Mouse (Mus musculus): ENCODE measurements around the gene Sh2d3c. TPM values are rescaled to one million over a fixed set of nuclear protein-coding genes. Genes with fewer than 3 reads are reported as not detected.

Gene Sh2d3c
- polyA plus RNA-seq, 1 experiment from 2014 or later: 27.6 TPM

GRCm38 (mm10) chr2:32683701-32684100 is 37.2 kb upstream of the Sh2d3c start:
- H3K9ac ChIP-seq: no peak overlapping the region
- no peaks in the 10 kb centered on the region for H3K9me3 ChIP-seq (replicated peaks)
- no peak overlapping the region for H3K27ac ChIP-seq (replicated peaks)
- no peaks in the 10 kb centered on the region for H3K27me3 ChIP-seq
- peaks cover 27% of the 10 kb centered on the region for H3K4me1 ChIP-seq
- H3K36me3 ChIP-seq: peaks cover 64% of the 10 kb centered on the region
- no peak overlapping the region for H3K4me2 ChIP-seq (replicated peaks)
- WGBS: 91% methylated on average over 10 of the region's 10 CpGs
- no peak for ATAC-seq (ENCODE audit: insufficient number of reproducible peaks, low FRiP score, low TSS enrichment, low read depth)
- no peak overlapping the region for H3K4me3 ChIP-seq (replicated peaks)

- 88% methylated on average over 15 of the region's 15 CpGs for WGBS
- Histone ChIP-seq H3K9ac (no peak overlapping the region), H3K27ac (replicated peaks) (no peak overlapping the region), H3K4me3 (replicated peaks) (no peak overlapping the region), H3K4me1 (peaks cover 30% of the 10 kb centered on the region), H3K4me2 (replicated peaks) (no peak overlapping the region), H3K36me3 (peaks cover 59% of the 10 kb centered on the region), H3K9me3 (replicated peaks) (no peaks in the 10 kb centered on the region), H3K27me3 (no peaks in the 10 kb centered on the region)
- no peak for ATAC-seq (ENCODE audit: insufficient number of reproducible peaks, low FRiP score, low TSS enrichment, low read depth)
Observed at GRCm38 (mm10) chr2:32684681-32685428, 36.0 kb upstream of the Sh2d3c start.

DNA sequence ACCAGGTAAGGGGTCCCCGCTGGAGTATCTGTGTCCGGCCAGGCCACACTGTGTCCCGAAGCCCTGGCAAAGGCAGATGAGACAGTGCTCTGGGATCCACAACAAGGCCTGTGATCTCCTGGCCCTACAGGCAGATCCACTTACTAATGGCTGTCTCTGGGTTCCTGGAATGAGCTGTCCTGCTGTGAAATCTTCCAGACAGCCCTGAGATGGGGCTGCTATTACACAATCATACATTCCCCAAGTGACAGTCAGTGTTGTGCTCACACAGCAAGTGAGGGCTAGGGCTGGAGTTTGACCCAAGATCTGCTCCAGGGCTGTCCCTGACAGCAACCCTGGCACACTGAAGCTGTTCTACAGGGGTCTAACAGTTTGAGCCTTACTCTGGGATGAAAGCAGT is 35.0 kb upstream of the Sh2d3c start:
- Histone ChIP-seq H3K4me1 (peaks cover 20% of the 10 kb centered on the region), H3K4me2 (replicated peaks) (no peak overlapping the region), H3K9ac (no peak overlapping the region), H3K27me3 (no peaks in the 10 kb centered on the region), H3K36me3 (peaks cover 59% of the 10 kb centered on the region), H3K4me3 (replicated peaks) (no peak overlapping the region), H3K9me3 (replicated peaks) (no peaks in the 10 kb centered on the region), H3K27ac (replicated peaks) (no peak overlapping the region)
- 84% methylated on average over 3 of the region's 3 CpGs for WGBS
- no peak for ATAC-seq (ENCODE audit: insufficient number of reproducible peaks, low FRiP score, low TSS enrichment, low read depth)

GRCm38 (mm10) chr2:32686640-32687039 is 34.2 kb upstream of the Sh2d3c start:
- H3K27ac ChIP-seq (replicated peaks): no peak overlapping the region
- H3K9me3 ChIP-seq (replicated peaks): no peaks in the 10 kb centered on the region
- 93% methylated on average over 6 of the region's 6 CpGs for WGBS
- no peak overlapping the region for H3K4me3 ChIP-seq (replicated peaks)
- no peaks in the 10 kb centered on the region for H3K27me3 ChIP-seq
- H3K36me3 ChIP-seq: peaks cover 61% of the 10 kb centered on the region
- H3K4me1 ChIP-seq: peaks cover 14% of the 10 kb centered on the region
- no peak for ATAC-seq (ENCODE audit: insufficient number of reproducible peaks, low FRiP score, low TSS enrichment, low read depth)
- no peak overlapping the region for H3K4me2 ChIP-seq (replicated peaks)
- no peak overlapping the region for H3K9ac ChIP-seq

- H3K36me3 ChIP-seq: peaks cover 61% of the 10 kb centered on the region
- H3K27ac ChIP-seq (replicated peaks): no peak overlapping the region
- 92% methylated on average over 8 of the region's 8 CpGs for WGBS
- no peak for ATAC-seq (ENCODE audit: insufficient number of reproducible peaks, low FRiP score, low TSS enrichment, low read depth)
- H3K9me3 ChIP-seq (replicated peaks): no peaks in the 10 kb centered on the region
- no peaks in the 10 kb centered on the region for H3K27me3 ChIP-seq
- no peak overlapping the region for H3K9ac ChIP-seq
- H3K4me1 ChIP-seq: peaks cover 13% of the 10 kb centered on the region
- H3K4me2 ChIP-seq (replicated peaks): no peak overlapping the region
- H3K4me3 ChIP-seq (replicated peaks): no peak overlapping the region
Observed at GRCm38 (mm10) chr2:32687562-32687961, 33.3 kb upstream of the Sh2d3c start.

GRCm38 (mm10) chr2:32689420-32689819 is 31.4 kb upstream of the Sh2d3c start:
- H3K27ac ChIP-seq (replicated peaks): no peak overlapping the region
- H3K27me3 ChIP-seq: no peaks in the 10 kb centered on the region
- peaks cover 42% of the 10 kb centered on the region for H3K36me3 ChIP-seq
- no peak overlapping the region for H3K4me2 ChIP-seq (replicated peaks)
- peaks cover 25% of the 10 kb centered on the region for H3K4me1 ChIP-seq
- ATAC-seq (ENCODE audit: insufficient number of reproducible peaks, low FRiP score, low TSS enrichment, low read depth): no peak
- H3K9me3 ChIP-seq (replicated peaks): no peaks in the 10 kb centered on the region
- 16% methylated on average over 5 of the region's 5 CpGs for WGBS
- H3K4me3 ChIP-seq (replicated peaks): no peak overlapping the region
- H3K9ac ChIP-seq: no peak overlapping the region

DNA sequence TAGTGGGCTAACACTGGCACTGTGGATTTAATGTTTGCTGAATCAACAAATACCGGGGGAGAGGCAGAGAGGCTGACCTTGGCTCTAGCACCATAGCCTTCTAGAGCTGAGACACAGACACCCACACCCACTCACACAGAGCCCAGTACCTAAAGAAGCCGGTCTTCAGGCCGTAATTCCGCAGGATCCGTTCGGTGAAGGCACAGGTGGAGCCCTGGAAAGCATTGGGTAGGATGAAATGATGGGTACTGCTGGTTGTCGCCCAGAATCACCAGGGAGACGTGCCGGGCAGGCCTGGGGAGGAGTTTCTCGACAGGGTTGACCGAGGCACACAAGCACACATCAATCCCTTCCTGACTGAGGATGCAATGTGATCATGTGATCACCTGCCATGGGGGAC is 29.8 kb upstream of the Sh2d3c start:
- Histone ChIP-seq H3K4me3 (replicated peaks) (no peak overlapping the region), H3K36me3 (peaks cover 26% of the 10 kb centered on the region), H3K4me2 (replicated peaks) (no peak overlapping the region), H3K27me3 (no peaks in the 10 kb centered on the region), H3K9me3 (replicated peaks) (no peaks in the 10 kb centered on the region), H3K9ac (no peak overlapping the region), H3K27ac (replicated peaks) (no peak overlapping the region), H3K4me1 (peaks cover 27% of the 10 kb centered on the region)
- WGBS: 82% methylated on average over 11 of the region's 11 CpGs
- ATAC-seq (ENCODE audit: insufficient number of reproducible peaks, low FRiP score, low TSS enrichment, low read depth): no peak

- Histone ChIP-seq H3K27me3 (no peaks in the 10 kb centered on the region), H3K4me1 (peaks cover 24% of the 10 kb centered on the region), H3K9ac (0 out of 2 replicates have a peak overlapping the region, but pooled peaks have one; percentile 0), H3K9me3 (replicated peaks) (no peaks in the 10 kb centered on the region), H3K36me3 (peaks cover 11% of the 10 kb centered on the region; the same call in 1 of the 2 replicates), H3K4me2 (replicated peaks) (peak overlapping the region; percentile 80), H3K27ac (replicated peaks) (no peak overlapping the region), H3K4me3 (replicated peaks) (peak overlapping the region; percentile 88; the same call in 1 of the 2 replicates)
- ATAC-seq (ENCODE audit: insufficient number of reproducible peaks, low FRiP score, low TSS enrichment, low read depth): no peak
- 88% methylated on average over 14 of the region's 14 CpGs for WGBS
Observed at GRCm38 (mm10) chr2:32692496-32692895, 28.4 kb upstream of the Sh2d3c start.

DNA sequence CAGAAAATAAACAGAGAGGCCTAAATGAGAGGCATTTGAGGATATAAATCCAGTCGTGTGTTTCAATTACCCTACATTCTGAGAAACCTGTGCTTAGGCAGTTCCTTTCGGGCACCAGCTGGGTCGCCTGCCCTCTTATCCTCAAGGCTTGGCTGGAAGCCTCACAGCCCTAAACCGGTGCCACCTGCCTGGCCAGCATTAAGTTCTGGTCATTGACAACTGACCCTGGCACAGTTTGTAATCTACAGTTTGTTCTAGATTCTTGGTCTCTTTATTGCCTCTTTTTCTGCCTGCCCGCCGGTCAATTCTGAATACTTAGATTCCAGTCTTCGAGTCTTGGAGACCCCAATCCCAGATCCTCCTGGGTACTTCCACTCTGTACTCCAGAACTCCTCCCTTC is 27.6 kb upstream of the Sh2d3c start:
- H3K4me1 ChIP-seq: peaks cover 24% of the 10 kb centered on the region
- ATAC-seq (ENCODE audit: insufficient number of reproducible peaks, low FRiP score, low TSS enrichment, low read depth): no peak
- H3K27me3 ChIP-seq: no peaks in the 10 kb centered on the region
- H3K9ac ChIP-seq: peak overlapping the region; percentile 84
- WGBS: 11% methylated on average over 7 of the region's 7 CpGs
- H3K4me3 ChIP-seq (replicated peaks): peak overlapping the region; percentile 88
- H3K27ac ChIP-seq (replicated peaks): peak overlapping the region; percentile 92
- H3K36me3 ChIP-seq: 0 out of 2 replicates have a peak, but pooled peaks cover 6% of the 10 kb centered on the region
- no peaks in the 10 kb centered on the region for H3K9me3 ChIP-seq (replicated peaks)
- peak overlapping the region; percentile 80 for H3K4me2 ChIP-seq (replicated peaks)

DNA sequence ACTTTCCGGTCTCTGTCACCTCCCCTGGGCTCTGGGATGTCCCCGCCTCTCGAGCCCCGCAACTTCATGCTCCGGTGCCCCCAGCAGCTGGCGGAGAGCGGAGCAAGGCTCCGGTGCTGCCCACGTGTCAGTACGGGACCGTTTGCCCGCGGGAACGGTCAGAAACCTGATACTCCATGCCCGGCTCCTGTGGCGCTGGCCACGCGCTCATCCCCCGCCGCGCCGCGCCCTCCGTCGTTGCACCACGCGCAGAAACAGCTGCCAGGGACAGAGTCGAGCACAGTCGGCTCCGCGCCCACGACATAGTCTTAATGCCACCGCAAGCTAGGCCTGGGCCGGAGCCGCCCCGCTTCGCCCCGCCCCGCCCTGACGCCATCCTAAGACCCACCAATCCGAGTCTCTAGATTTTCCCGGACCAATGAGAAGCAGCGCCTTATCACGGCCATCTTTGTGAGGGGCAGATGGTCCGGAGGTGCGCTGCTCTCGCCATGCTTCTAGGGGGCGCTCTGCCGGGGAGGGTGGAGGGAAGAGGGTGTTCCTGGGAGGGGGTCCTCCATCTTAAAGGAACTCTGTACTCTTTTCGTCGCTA is 26.9 kb upstream of the Sh2d3c start:
- Histone ChIP-seq H3K4me2 (replicated peaks) (peak overlapping the region; percentile 80), H3K4me3 (replicated peaks) (peak overlapping the region; percentile 88), H3K9me3 (replicated peaks) (no peaks in the 10 kb centered on the region), H3K4me1 (peaks cover 24% of the 10 kb centered on the region), H3K27ac (replicated peaks) (peak overlapping the region; percentile 92), H3K36me3 (0 out of 2 replicates have a peak, but pooled peaks cover 6% of the 10 kb centered on the region), H3K9ac (peak overlapping the region; percentile 84), H3K27me3 (no peaks in the 10 kb centered on the region)
- WGBS: under 1% methylated on average over 51 of the region's 51 CpGs
- ATAC-seq (ENCODE audit: insufficient number of reproducible peaks, low FRiP score, low TSS enrichment, low read depth): peak; percentile 98

DNA sequence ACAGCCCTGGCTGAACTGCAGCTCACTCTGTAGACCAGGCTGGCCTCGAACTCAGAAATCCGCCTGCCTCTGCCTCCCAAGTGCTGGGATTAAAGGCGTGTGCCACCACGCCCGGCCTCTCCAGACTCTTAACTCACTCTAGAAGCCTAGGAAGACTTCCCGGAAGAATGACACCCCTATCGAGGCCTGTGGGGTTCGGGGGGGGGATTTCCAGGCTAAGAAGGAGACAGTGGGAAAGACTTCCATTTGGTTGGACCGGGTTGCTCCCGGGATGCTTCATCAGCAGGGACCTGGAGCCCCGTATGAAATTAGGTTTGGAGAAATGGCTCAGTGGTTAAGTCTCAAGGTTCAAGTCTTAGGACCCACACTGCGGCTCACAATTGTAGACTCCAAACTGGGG is 26.2 kb upstream of the Sh2d3c start:
- no peak for ATAC-seq (ENCODE audit: insufficient number of reproducible peaks, low FRiP score, low TSS enrichment, low read depth)
- 82% methylated on average over 12 of the region's 12 CpGs for WGBS
- peak overlapping the region; percentile 48; the same call in 1 of the 2 replicates for H3K9ac ChIP-seq
- H3K27me3 ChIP-seq: no peaks in the 10 kb centered on the region
- peak overlapping the region; percentile 88 for H3K4me3 ChIP-seq (replicated peaks)
- H3K4me2 ChIP-seq (replicated peaks): peak overlapping the region; percentile 80
- peak overlapping the region; percentile 92 for H3K27ac ChIP-seq (replicated peaks)
- 0 out of 2 replicates have a peak, but pooled peaks cover 6% of the 10 kb centered on the region for H3K36me3 ChIP-seq
- H3K9me3 ChIP-seq (replicated peaks): no peaks in the 10 kb centered on the region
- peaks cover 21% of the 10 kb centered on the region for H3K4me1 ChIP-seq

Measured in embryonic facial prominence, embryonic 15.5 days (tissue).